In the genomic region with DNA sequence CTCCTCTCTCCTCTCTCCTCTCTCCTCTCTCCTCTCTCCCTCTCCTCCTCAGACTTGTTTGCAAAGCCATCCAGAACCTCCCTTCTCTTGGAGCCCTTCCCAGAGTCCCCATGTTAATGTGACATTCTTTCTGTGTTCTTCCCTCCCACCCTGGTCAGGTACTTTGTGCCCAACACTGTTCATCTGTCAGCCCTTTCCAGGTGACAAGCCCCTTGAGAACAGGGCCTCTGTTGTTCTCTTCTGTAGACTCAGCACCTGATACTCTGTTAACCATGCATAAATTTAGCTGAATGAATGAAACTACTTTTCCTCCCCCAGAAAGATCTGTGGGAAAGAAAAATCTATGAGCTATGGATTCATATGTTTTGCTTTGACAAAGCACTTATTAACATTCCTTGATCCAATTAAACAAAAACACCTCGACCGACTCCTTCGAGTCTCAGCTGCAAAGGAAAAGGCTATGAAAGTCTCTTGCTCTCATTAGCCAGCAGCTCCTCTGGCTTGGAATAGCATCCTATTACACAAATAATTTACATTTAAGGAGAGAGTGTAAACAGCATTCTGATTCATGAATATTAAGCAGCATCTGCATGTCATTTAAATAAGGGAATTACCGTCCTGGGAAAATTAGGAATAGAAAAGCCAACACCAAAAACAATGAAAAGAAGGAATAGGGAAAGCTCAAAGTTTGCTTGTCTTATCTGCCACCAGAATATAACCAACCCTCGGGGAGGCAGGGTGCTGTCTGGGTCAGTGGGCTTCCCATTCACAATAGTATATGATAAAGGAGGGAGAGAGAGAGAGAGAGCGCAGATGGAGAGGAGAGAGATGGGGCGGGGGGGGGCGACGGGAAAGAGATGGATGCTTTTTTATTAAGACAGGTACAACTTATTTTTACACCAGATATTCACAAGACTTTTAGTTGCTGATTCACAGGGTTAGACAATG, we compare ENCODE assay signal across 22 mouse cellular contexts.
DNase-seq lines count a peak whose midpoint lies in the region; ATAC-seq lines count a peak whose summit lies in the region.
"Had no signal": no experiment of that assay in that cellular context is flagged by ENCODE, and none has a peak within 500 bp of the region (broad histone marks: within the 10 kb centered on the region; RNA-seq: fewer than 3 reads in every experiment).

No protein-coding gene starts in this region.

- WGBS in hindbrain, embryonic 13.5 days = 39% methylated on average over 9 of the region's 9 CpGs
- 59% methylated on average over 9 of the region's 9 CpGs for WGBS in hindbrain, embryonic 11.5 days
- WGBS in neural tube, embryonic 14.5 days = 44% methylated on average over 9 of the region's 9 CpGs
- WGBS in forebrain, embryonic 15.5 days = 28% methylated on average over 9 of the region's 9 CpGs

- no peaks in the 10 kb centered on the region for H3K36me3 ChIP-seq in hindbrain, embryonic 13.5 days
- H3K36me3 ChIP-seq in hindbrain, embryonic 11.5 days (ENCODE audit: control insufficient read depth, insufficient read depth, low read length) = no peaks in the 10 kb centered on the region
- no peaks in the 10 kb centered on the region for H3K36me3 ChIP-seq in neural tube, embryonic 14.5 days (ENCODE audit: control insufficient read depth, insufficient read depth, low read length)
- H3K36me3 ChIP-seq in forebrain, embryonic 15.5 days = no peaks in the 10 kb centered on the region
- H3K36me3 ChIP-seq: embryonic facial prominence, embryonic 15.5 days; heart, embryonic 10.5 days; intestine, embryonic 15.5 days; neural tube, embryonic 12.5 days had no signal

- peak; percentile 70 for ATAC-seq in hindbrain, embryonic 13.5 days (ENCODE audit: low FRiP score)
- ATAC-seq in hindbrain, embryonic 11.5 days (ENCODE audit: low FRiP score) = no peak
- ATAC-seq in neural tube, embryonic 14.5 days (ENCODE audit: low read depth) = no peak
- peak; percentile 85 for ATAC-seq in forebrain, embryonic 15.5 days (replicated peaks)
- ATAC-seq: intestine, embryonic 15.5 days; Patski had no signal

- no peak overlapping the region for H3K4me3 ChIP-seq in hindbrain, embryonic 13.5 days
- no peak overlapping the region for H3K4me3 ChIP-seq in hindbrain, embryonic 11.5 days (ENCODE audit: low read depth, low read length)
- H3K4me3 ChIP-seq in neural tube, embryonic 14.5 days (ENCODE audit: low read depth, low read length) = no peak overlapping the region
- H3K4me3 ChIP-seq in forebrain, embryonic 15.5 days = no peak overlapping the region
- H3K4me3 ChIP-seq: embryonic facial prominence, embryonic 15.5 days; heart, embryonic 10.5 days; intestine, embryonic 15.5 days; layer of hippocampus, adult 2 months; neural tube, embryonic 12.5 days had no signal

- peak overlapping the region; percentile 69 for H3K27ac ChIP-seq in hindbrain, embryonic 13.5 days
- no peak overlapping the region; the same call in 1 of the 2 replicates for H3K27ac ChIP-seq in hindbrain, embryonic 11.5 days (ENCODE audit: low read depth, low read length)
- peak overlapping the region; percentile 56; the same call in 1 of the 2 replicates for H3K27ac ChIP-seq in neural tube, embryonic 14.5 days (ENCODE audit: low read depth, low read length)
- peak overlapping the region; percentile 44; the same call in 1 of the 2 replicates for H3K27ac ChIP-seq in forebrain, embryonic 15.5 days (replicated peaks)
- H3K27ac ChIP-seq: embryonic facial prominence, embryonic 15.5 days; heart, embryonic 10.5 days; intestine, embryonic 15.5 days; layer of hippocampus, adult 2 months; neural tube, embryonic 12.5 days; stomach, postnatal 0 days had no signal

- H3K9me3 ChIP-seq in hindbrain, embryonic 13.5 days = no peaks in the 10 kb centered on the region
- no peaks in the 10 kb centered on the region for H3K9me3 ChIP-seq in hindbrain, embryonic 11.5 days (ENCODE audit: control insufficient read depth, low read length)
- no peaks in the 10 kb centered on the region for H3K9me3 ChIP-seq in neural tube, embryonic 14.5 days (ENCODE audit: control insufficient read depth, low read length)
- no peaks in the 10 kb centered on the region for H3K9me3 ChIP-seq in forebrain, embryonic 15.5 days
- H3K9me3 ChIP-seq: embryonic facial prominence, embryonic 15.5 days; heart, embryonic 10.5 days; intestine, embryonic 15.5 days; neural tube, embryonic 12.5 days had no signal

- H3K27me3 ChIP-seq in hindbrain, embryonic 13.5 days = no peaks in the 10 kb centered on the region
- H3K27me3 ChIP-seq in hindbrain, embryonic 11.5 days (ENCODE audit: control insufficient read depth, insufficient read depth, low read length) = no peaks in the 10 kb centered on the region
- no peaks in the 10 kb centered on the region for H3K27me3 ChIP-seq in neural tube, embryonic 14.5 days (ENCODE audit: control insufficient read depth, insufficient read depth, low read length)
- H3K27me3 ChIP-seq in forebrain, embryonic 15.5 days = no peaks in the 10 kb centered on the region
- H3K27me3 ChIP-seq: embryonic facial prominence, embryonic 15.5 days; neural tube, embryonic 12.5 days had no signal

- H3K9ac ChIP-seq in hindbrain, embryonic 13.5 days = no peak overlapping the region
- no peak overlapping the region for H3K9ac ChIP-seq in hindbrain, embryonic 11.5 days (ENCODE audit: low read depth, low read length)
- no peak overlapping the region for H3K9ac ChIP-seq in neural tube, embryonic 14.5 days (replicated peaks; ENCODE audit: low read depth, low read length)
- H3K9ac ChIP-seq in forebrain, embryonic 15.5 days (replicated peaks) = no peak overlapping the region
- H3K9ac ChIP-seq: embryonic facial prominence, embryonic 15.5 days; intestine, embryonic 15.5 days; neural tube, embryonic 12.5 days had no signal

- H3K4me1 ChIP-seq in hindbrain, embryonic 13.5 days (replicated peaks) = peaks cover 29% of the 10 kb centered on the region
- H3K4me1 ChIP-seq in hindbrain, embryonic 11.5 days (replicated peaks; ENCODE audit: control insufficient read depth, insufficient read depth, low read length) = no peaks in the 10 kb centered on the region
- no peaks in the 10 kb centered on the region for H3K4me1 ChIP-seq in neural tube, embryonic 14.5 days (ENCODE audit: control insufficient read depth, insufficient read depth, low read length)
- peaks cover 17% of the 10 kb centered on the region for H3K4me1 ChIP-seq in forebrain, embryonic 15.5 days
- H3K4me1 ChIP-seq: embryonic facial prominence, embryonic 15.5 days; heart, embryonic 10.5 days; intestine, embryonic 15.5 days had no signal

- H3K4me2 ChIP-seq in hindbrain, embryonic 13.5 days = no peak overlapping the region
- H3K4me2 ChIP-seq in hindbrain, embryonic 11.5 days (replicated peaks; ENCODE audit: low read depth, low read length) = no peak overlapping the region
- H3K4me2 ChIP-seq in neural tube, embryonic 14.5 days (ENCODE audit: low read depth, low read length) = no peak overlapping the region
- H3K4me2 ChIP-seq in forebrain, embryonic 15.5 days (replicated peaks) = no peak overlapping the region
- H3K4me2 ChIP-seq: embryonic facial prominence, embryonic 15.5 days; intestine, embryonic 15.5 days; neural tube, embryonic 12.5 days had no signal

- DNase-seq in hindbrain, embryonic 11.5 days (ENCODE audit: low spot score) = no peak
- no peak for DNase-seq in neural tube, embryonic 10.5 days (ENCODE audit: extremely low spot score, low spot score)
- no peak for DNase-seq in cerebellum, postnatal 25 days
- no peak for DNase-seq in thymus, postnatal 25 days
- DNase-seq: adrenal gland, adult 2 months; cerebellum, adult 18-20 months; cerebellum, postnatal 14 days; gastrocnemius, postnatal 10 days; heart, postnatal 4 days; kidney, adult 8-10 months; kidney, postnatal 25 days; lung, postnatal 4 days had no signal

Comparison
In these comparisons a context has a peak if more than half of its experiments do, and no peak if none do; other contexts are left out.
1. ATAC-seq: peak in hindbrain, embryonic 13.5 days (single experiment) and forebrain, embryonic 15.5 days (single experiment); none in hindbrain, embryonic 11.5 days (single experiment) and neural tube, embryonic 14.5 days (single experiment).